Mouse (Mus musculus) MEL (cell line): ENCODE data around the gene BC051142. TPM values are rescaled to one million over a fixed set of nuclear protein-coding genes. Genes with fewer than 3 reads are reported as not detected.

Experiments
- DNase-seq: peaks from one replicate; pipeline ENCODE4 v3.0.0; 2011; ENCODE audit warnings: low read depth, low spot score
- H3K27ac ChIP-seq: 2 replicates; pipeline ENCODE4 v1.5.1; 2012; ENCODE audit warnings: low read depth, mild to moderate bottlenecking, control low read depth, low read length, moderate library complexity; ENCODE audit not compliant: control insufficient read depth
- H3K27me3 ChIP-seq, 2 experiments: fragments of 150-350 bp in 1 of 2; sonication (generic) in 1 of 2; 2 replicates each; pipeline ENCODE4 v1.6.1; 2012; ENCODE audit warnings: low read length in 2 of 2, mild to moderate bottlenecking in 2 of 2, improper control_type of control experiment in 1 of 2, moderate library complexity in 1 of 2; ENCODE audit not compliant: insufficient read depth in 2 of 2, control insufficient read depth in 1 of 2
- H3K36me3 ChIP-seq, 2 experiments: 2 replicates each; pipeline ENCODE4 v1.6.1; 2012 to 2014; ENCODE audit warnings: low read length in 2 of 2, improper control_type of control experiment in 1 of 2, inconsistent platforms in 1 of 2, mild to moderate bottlenecking in 1 of 2; ENCODE audit not compliant: insufficient read depth in 2 of 2, control insufficient read depth in 1 of 2
- H3K4me1 ChIP-seq, 2 experiments: fragments of 150-350 bp in 1 of 2; sonication (generic) in 1 of 2; 2 replicates each; pipeline ENCODE4 v1.6.1; 2012; ENCODE audit warnings: low read length in 2 of 2, improper control_type of control experiment in 1 of 2, mild to moderate bottlenecking in 1 of 2; ENCODE audit not compliant: insufficient read depth in 2 of 2, control insufficient read depth in 1 of 2
- H3K4me3 ChIP-seq, 2 experiments: fragments of 150-350 bp in 1 of 2; sonication (generic) in 1 of 2; 2 replicates each; pipeline ENCODE4 v1.5.1; 2012; ENCODE audit warnings: low read depth in 2 of 2, low read length in 2 of 2, mild to moderate bottlenecking in 2 of 2, moderate library complexity in 2 of 2, control low read depth in 1 of 2, improper control_type of control experiment in 1 of 2; ENCODE audit not compliant: control insufficient read depth in 1 of 2, insufficient read depth in 1 of 2
- H3K79me2 ChIP-seq: 2 replicates; pipeline ENCODE4 v1.6.1; 2012; ENCODE audit warnings: mild to moderate bottlenecking, low read length, moderate library complexity; ENCODE audit not compliant: control insufficient read depth, poor library complexity, insufficient read depth
- H3K9ac ChIP-seq: 2 replicates; pipeline ENCODE4 v1.6.1; 2012; ENCODE audit warnings: low read depth, mild to moderate bottlenecking, control low read depth, low read length, moderate library complexity; ENCODE audit not compliant: control insufficient read depth, poor library complexity, severe bottlenecking
- H3K9me3 ChIP-seq: fragments of 150-350 bp; sonication (generic); replicated peaks from 2 replicates; pipeline ENCODE4 v1.6.1; 2012; ENCODE audit warnings: mild to moderate bottlenecking, low read length, improper control_type of control experiment, moderate library complexity; ENCODE audit not compliant: insufficient read depth
- BHLHE40 ChIP-seq: IDR thresholded peaks from 2 replicates; pipeline ENCODE4 v1.6.1; 2012; ENCODE audit warnings: low read depth, mild to moderate bottlenecking, inconsistent platforms, low read length, improper control_type of control experiment, borderline replicate concordance
- CHD1 ChIP-seq: IDR thresholded peaks from 2 replicates; pipeline ENCODE4 v1.6.1; 2012; ENCODE audit warnings: low read depth, mild to moderate bottlenecking, inconsistent platforms, low read length, improper control_type of control experiment
- CHD2 ChIP-seq: IDR thresholded peaks from 2 replicates; pipeline ENCODE4 v1.6.1; 2011; ENCODE audit warnings: low read length, improper control_type of control experiment
- CTCF ChIP-seq, 3 experiments: IDR thresholded peaks in 2 of 3; conservative IDR thresholded peaks in 1 of 3; 2 replicates each; pipeline ENCODE4 v1.5.1; 2011 to 2012; ENCODE audit warnings: low read length in 3 of 3, low read depth in 2 of 3, mild to moderate bottlenecking in 2 of 3, improper control_type of control experiment in 1 of 3, inconsistent platforms in 1 of 3, mixed read lengths in 1 of 3, moderate library complexity in 1 of 3; ENCODE audit not compliant: control insufficient read depth in 1 of 3, insufficient read depth in 1 of 3, poor library complexity in 1 of 3, severe bottlenecking in 1 of 3
- ELF1 ChIP-seq: IDR thresholded peaks from 2 replicates; pipeline ENCODE4 v1.6.1; 2014; ENCODE audit warnings: low read depth, mild to moderate bottlenecking, inconsistent platforms, low read length, improper control_type of control experiment, moderate library complexity
- EP300 ChIP-seq, 2 experiments: IDR thresholded peaks; 2 replicates each; pipeline ENCODE4 v1.6.1; 2011; ENCODE audit warnings: improper control_type of control experiment in 2 of 2, low read length in 2 of 2, low read depth in 1 of 2, mild to moderate bottlenecking in 1 of 2
- ETS1 ChIP-seq: IDR thresholded peaks from 2 replicates; pipeline ENCODE4 v1.6.1; 2012; ENCODE audit warnings: low read depth, mild to moderate bottlenecking, inconsistent platforms, low read length, improper control_type of control experiment, moderate library complexity
- GATA1 ChIP-seq: IDR thresholded peaks from 2 replicates; pipeline ENCODE4 v1.6.1; 2011; ENCODE audit warnings: low read depth, low read length, improper control_type of control experiment
- HCFC1 ChIP-seq: IDR thresholded peaks from 2 replicates; pipeline ENCODE4 v1.6.1; 2012; ENCODE audit warnings: low read depth, mild to moderate bottlenecking, inconsistent platforms, low read length, improper control_type of control experiment, moderate library complexity
- JUND ChIP-seq: IDR thresholded peaks from 2 replicates; pipeline ENCODE4 v1.6.1; 2011; ENCODE audit warnings: low read depth, mild to moderate bottlenecking, improper control_type of control experiment, low read length
- KAT2A ChIP-seq: conservative IDR thresholded peaks from 2 replicates; pipeline ENCODE4 v1.6.1; 2012; ENCODE audit warnings: low read depth, low read length, improper control_type of control experiment, inconsistent platforms
- MAFK ChIP-seq: IDR thresholded peaks from 2 replicates; pipeline ENCODE4 v1.6.1; 2011; ENCODE audit warnings: low read depth, mild to moderate bottlenecking, low read length, improper control_type of control experiment, borderline replicate concordance
- MAZ ChIP-seq: IDR thresholded peaks from 2 replicates; pipeline ENCODE4 v1.6.1; 2012; ENCODE audit warnings: low read depth, mild to moderate bottlenecking, inconsistent platforms, low read length, improper control_type of control experiment
- MEF2A ChIP-seq: IDR thresholded peaks from 2 replicates; pipeline ENCODE4 v1.6.1; 2014; ENCODE audit warnings: low read depth, mild to moderate bottlenecking, inconsistent platforms, low read length, improper control_type of control experiment; ENCODE audit not compliant: poor library complexity, insufficient replicate concordance, severe bottlenecking; ENCODE audit errors: extremely low read depth
- MXI1 ChIP-seq: IDR thresholded peaks from 2 replicates; pipeline ENCODE4 v1.6.1; 2011; ENCODE audit warnings: mild to moderate bottlenecking, low read depth, low read length, improper control_type of control experiment
- MYB ChIP-seq: IDR thresholded peaks from 2 replicates; pipeline ENCODE4 v1.6.1; 2011; ENCODE audit warnings: mild to moderate bottlenecking, low read depth, low read length, improper control_type of control experiment
- MYC ChIP-seq: IDR thresholded peaks from 2 replicates; pipeline ENCODE4 v1.6.1; 2011; ENCODE audit warnings: low read depth, mild to moderate bottlenecking, low read length, improper control_type of control experiment, moderate library complexity
- NELFE ChIP-seq: IDR thresholded peaks from 2 replicates; pipeline ENCODE4 v1.6.1; 2011; ENCODE audit warnings: low read depth, low read length, improper control_type of control experiment
- NRF1 ChIP-seq: IDR thresholded peaks from 2 replicates; pipeline ENCODE4 v1.6.1; 2014; ENCODE audit warnings: low read depth, mild to moderate bottlenecking, inconsistent platforms, low read length, improper control_type of control experiment, moderate library complexity; ENCODE audit not compliant: poor library complexity, insufficient read depth, severe bottlenecking
- POLR2A ChIP-seq, 2 experiments: IDR thresholded peaks; 2 replicates each; pipeline ENCODE4 v1.6.1; 2011 to 2012; ENCODE audit warnings: low read length in 2 of 2, mild to moderate bottlenecking in 2 of 2, control low read depth in 1 of 2, improper control_type of control experiment in 1 of 2, low read depth in 1 of 2, moderate library complexity in 1 of 2; ENCODE audit not compliant: control insufficient read depth in 1 of 2, insufficient read depth in 1 of 2, poor library complexity in 1 of 2
- POLR2AphosphoS2 ChIP-seq: IDR thresholded peaks from 2 replicates; pipeline ENCODE4 v1.6.1; 2011; ENCODE audit warnings: low read length, improper control_type of control experiment
- POLR2AphosphoS5 ChIP-seq: IDR thresholded peaks from 2 replicates; pipeline ENCODE4 v1.6.1; 2012; ENCODE audit warnings: low read depth, borderline replicate concordance, mild to moderate bottlenecking, inconsistent platforms, low read length, moderate library complexity, mixed read lengths
- RAD21 ChIP-seq: IDR thresholded peaks from 2 replicates; pipeline ENCODE4 v1.6.1; 2011; ENCODE audit warnings: mild to moderate bottlenecking, low read depth, low read length, improper control_type of control experiment
- RCOR1 ChIP-seq: IDR thresholded peaks from 2 replicates; pipeline ENCODE4 v1.6.1; 2012; ENCODE audit warnings: low read depth, mild to moderate bottlenecking, inconsistent platforms, low read length, improper control_type of control experiment
- SIN3A ChIP-seq: IDR thresholded peaks from 2 replicates; pipeline ENCODE4 v1.6.1; 2012; ENCODE audit warnings: low read length, improper control_type of control experiment, inconsistent platforms
- SMC3 ChIP-seq: IDR thresholded peaks from 2 replicates; pipeline ENCODE4 v1.6.1; 2011; ENCODE audit warnings: low read depth, low read length, improper control_type of control experiment
- TAL1 ChIP-seq: IDR thresholded peaks from 2 replicates; pipeline ENCODE4 v1.6.1; 2012; ENCODE audit warnings: mild to moderate bottlenecking, inconsistent platforms, low read length, moderate library complexity, mixed read lengths
- TBP ChIP-seq: IDR thresholded peaks from 2 replicates; pipeline ENCODE4 v1.8.0; 2011; ENCODE audit warnings: low read depth, low read length, improper control_type of control experiment
- TCF12 ChIP-seq: IDR thresholded peaks from 2 replicates; pipeline ENCODE4 v1.6.1; 2014; ENCODE audit warnings: low read depth, mild to moderate bottlenecking, inconsistent platforms, low read length, improper control_type of control experiment, moderate library complexity
- UBTF ChIP-seq: IDR thresholded peaks from 2 replicates; pipeline ENCODE4 v1.6.1; 2012; ENCODE audit warnings: low read depth, mild to moderate bottlenecking, inconsistent platforms, low read length, improper control_type of control experiment, moderate library complexity, borderline replicate concordance; ENCODE audit not compliant: insufficient read depth
- USF1 ChIP-seq: IDR thresholded peaks from 2 replicates; pipeline ENCODE4 v1.6.1; 2014; ENCODE audit warnings: low read depth, mild to moderate bottlenecking, inconsistent platforms, low read length, improper control_type of control experiment, moderate library complexity
- USF2 ChIP-seq, 2 experiments: IDR thresholded peaks; 2 replicates each; pipeline ENCODE4 v1.6.1; 2011 to 2012; ENCODE audit warnings: improper control_type of control experiment in 2 of 2, low read length in 2 of 2, borderline replicate concordance in 1 of 2, inconsistent platforms in 1 of 2, low read depth in 1 of 2, mild to moderate bottlenecking in 1 of 2; ENCODE audit not compliant: insufficient read depth in 1 of 2
- ZC3H11A ChIP-seq: IDR thresholded peaks from 2 replicates; pipeline ENCODE4 v1.6.1; 2012; ENCODE audit warnings: low read depth, mild to moderate bottlenecking, inconsistent platforms, low read length, improper control_type of control experiment
- ZKSCAN1 ChIP-seq: IDR thresholded peaks from 2 replicates; pipeline ENCODE4 v1.6.1; 2012; ENCODE audit warnings: low read depth, mild to moderate bottlenecking, inconsistent platforms, low read length, improper control_type of control experiment, moderate library complexity
- ZMIZ1 ChIP-seq: IDR thresholded peaks from 2 replicates; pipeline ENCODE4 v1.6.1; 2012; ENCODE audit warnings: low read depth, mild to moderate bottlenecking, inconsistent platforms, low read length, improper control_type of control experiment, moderate library complexity
- ZNF384 ChIP-seq: IDR thresholded peaks from 2 replicates; pipeline ENCODE4 v1.6.1; 2012; ENCODE audit warnings: low read depth, mild to moderate bottlenecking, inconsistent platforms, low read length, improper control_type of control experiment
- polyA plus RNA-seq, 2 experiments: library from polyadenylated mRNA; stranded (reverse) in 1 of 2; unstranded in 1 of 2; fragments of >175 nt in 1 of 2; fragments of >200 nt in 1 of 2; gene quantifications; 2 replicates each; pipeline versions ENCODE4 v1.2.1 to v1.2.4; 2012; ENCODE audit warnings: low replicate concordance in 2 of 2, low read depth in 1 of 2; ENCODE audit not compliant: insufficient read length in 2 of 2, insufficient read depth in 1 of 2, missing spikeins in 1 of 2
- total RNA-seq: library from RNA; depleted of rRNA; stranded (reverse); fragments of 300-350 nt; gene quantifications from 2 replicates; pipeline ENCODE4 v1.2.3, GENCODE M21; 2012; rRNA removed

Gene BC051142
- not detected in 2 replicates for total RNA-seq
- polyA plus RNA-seq, result under 1 TPM in 1 of 2 experiments, not detected in 1; 0.06 TPM

GRCm38 (mm10) chr17:34398711-34399393 lies at the start of gene BC051142:
BC051142 (plus strand) TSS chr17:34398820.
- Histone ChIP-seq H3K79me2 (no peaks in the 10 kb centered on the region; the same call in 1 of the 2 replicates), H3K9me3 (no peaks in the 10 kb centered on the region), H3K9ac (peak within 1 kb of the TSS; percentile 77), H3K36me3 (no peaks in the 10 kb centered on the region; a peak in 1 of 4 replicates), H3K27me3 (peaks cover 6 to 7% of the 10 kb centered on the region in 2 experiments), H3K4me3 (peak within 1 kb of the TSS; percentile 59 to 61), H3K27ac (no peak within 1 kb of the TSS), H3K4me1 (no peaks in the 10 kb centered on the region; a peak in 1 of 4 replicates)
- DNase-seq, result peak; percentile 92
- TF ChIP-seq NRF1 (no peak), GATA1 (no peak), CTCF (IDR thresholded peaks at IDR 0.05 in 2 of 3, conservative IDR thresholded peaks at IDR 0.05 in 1 of 3; ENCODE audit: control insufficient read depth in 1 of 3, insufficient read depth in 1 of 3, low read depth in 2 of 3, low read length in 3 of 3, poor library complexity in 1 of 3, severe bottlenecking in 1 of 3) (no peak), ZMIZ1 (no peak), USF2 (IDR thresholded peaks at IDR 0.05; ENCODE audit: borderline replicate concordance in 1 of 2, insufficient read depth in 1 of 2, low read depth in 1 of 2, low read length in 2 of 2) (no peak), MAFK (no peak), TBP (0 out of 2 replicates have a peak, but pooled peaks have one; percentile 31), ETS1 (no peak), USF1 (no peak), RAD21 (no peak), UBTF (no peak), BHLHE40 (no peak), KAT2A (no peak), POLR2A (IDR thresholded peaks at IDR 0.05; ENCODE audit: control insufficient read depth in 1 of 2, insufficient read depth in 1 of 2, low read depth in 1 of 2, low read length in 2 of 2, poor library complexity in 1 of 2) (peak; percentile 50 to 54; a peak in 3 of 4 replicates), SIN3A (peak; percentile 28; the same call in 1 of the 2 replicates), POLR2AphosphoS5 (no peak), JUND (no peak), EP300 (IDR thresholded peaks at IDR 0.05; ENCODE audit: low read depth in 1 of 2, low read length in 2 of 2) (no peak), TAL1 (no peak), MYB (no peak), CHD1 (no peak), ELF1 (no peak), ZNF384 (no peak), HCFC1 (no peak), MXI1 (no peak), POLR2AphosphoS2 (no peak), CHD2 (peak; percentile 92), MYC (no peak), SMC3 (no peak), TCF12 (no peak), ZKSCAN1 (no peak), ZC3H11A (no peak), MAZ (no peak), MEF2A (no peak), RCOR1 (no peak), NELFE (0 out of 2 replicates have a peak, but pooled peaks have one; percentile 22)
